Mouse (Mus musculus) embryonic fibroblast, embryonic 13.5 days (primary cell): Measurements from ENCODE around the gene Golgb1.

Source experiments
- CTCF ChIP-seq: IDR thresholded peaks from 2 replicates; pipeline ENCODE4 v1.5.1; 2011; ENCODE audit warnings: mild to moderate bottlenecking, control low read depth, low read length, moderate library complexity, borderline replicate concordance; ENCODE audit not compliant: insufficient read depth
- POLR2A ChIP-seq: IDR thresholded peaks from 2 replicates; pipeline ENCODE4 v1.6.1; 2011; ENCODE audit warnings: low read depth, mild to moderate bottlenecking, control low read depth, low read length, moderate library complexity

DNA sequence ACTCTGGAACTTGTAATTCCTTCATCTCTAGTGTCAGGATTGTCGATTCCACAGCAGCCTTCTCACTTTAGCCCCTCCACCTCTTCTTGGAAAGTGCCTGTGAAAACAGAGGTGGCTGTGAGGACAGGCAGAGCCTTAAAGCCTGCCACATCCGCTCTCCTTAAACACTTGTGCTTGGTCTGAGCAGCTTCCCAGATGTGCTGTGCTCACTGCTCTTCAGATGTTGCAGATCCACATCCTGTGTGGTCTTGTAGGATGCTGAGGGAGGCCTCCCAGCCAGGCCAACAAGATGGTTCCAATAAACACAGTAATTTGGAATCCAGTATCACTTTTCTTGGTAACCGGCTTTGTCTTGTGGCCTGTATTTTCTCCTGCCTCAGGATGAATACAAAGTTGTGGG is 57.0 kb downstream of the Golgb1 start:
- TF ChIP-seq CTCF (no peak), POLR2A (no peak)
